Mouse (Mus musculus) liver, adult 2 months (tissue): Measurements from ENCODE around the gene Tctn3.

Experiments used
- CTCF ChIP-seq: fragments of 200-500 bp; IDR thresholded peaks from 2 replicates; pipeline ENCODE4 v1.5.1; 2011; ENCODE audit warnings: low read depth, low read length, control low read depth
- POLR2A ChIP-seq: fragments of 200-500 bp; IDR thresholded peaks from 2 replicates; pipeline ENCODE4 v1.6.1; 2011; ENCODE audit warnings: low read length, control low read depth; ENCODE audit not compliant: insufficient read depth; ENCODE audit errors: extremely low read depth

- no peak for TF ChIP-seq CTCF
- no peak for TF ChIP-seq POLR2A
These were observed 2.8 kb upstream of the Tctn3 start for GRCm38 (mm10) chr19:40614811-40615210.
